Mouse (Mus musculus): ENCODE measurements around the gene Rcc1l.

DNA sequence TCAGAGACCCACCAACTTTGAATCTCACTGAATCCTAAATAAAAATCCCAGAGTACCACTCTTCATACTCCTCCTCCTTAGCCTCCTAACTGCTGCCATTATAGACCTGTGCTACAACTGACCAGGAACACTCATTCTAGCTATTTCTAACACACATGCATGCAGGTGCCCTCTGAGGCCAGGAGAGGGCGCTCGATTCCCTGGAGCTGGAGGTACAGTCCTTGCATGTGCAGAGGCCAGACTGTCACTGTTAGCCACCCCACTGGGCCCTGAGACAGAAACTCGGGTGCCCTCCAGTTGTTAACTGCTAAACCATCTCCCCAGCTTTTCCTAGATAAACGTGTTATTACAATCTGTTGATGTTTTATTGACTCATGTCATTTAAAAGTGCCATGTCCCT, 3.4 kb downstream of the Rcc1l start:
- TF ChIP-seq POLR2A (IDR thresholded peaks at IDR 0.05; ENCODE audit: low read depth, low read length) (no peak), CTCF (IDR thresholded peaks at IDR 0.05; ENCODE audit: extremely low read depth, insufficient read depth, insufficient read length, insufficient replicate concordance) (peak; percentile 66; the same call in 1 of the 2 replicates)
